Mouse (Mus musculus) CH12.LX (cell line): Measurements from ENCODE around the gene Prr13.
A peak's percentile ranks its signal among the peaks of the same experiment; 100 is the strongest.

Experiments used
- CTCF ChIP-seq, 2 experiments: IDR thresholded peaks in 1 of 2; conservative IDR thresholded peaks in 1 of 2; 2 replicates each; pipeline ENCODE4 v1.5.1; 2011 to 2012; ENCODE audit warnings: low read depth in 2 of 2, low read length in 2 of 2, improper control_type of control experiment in 1 of 2, inconsistent platforms in 1 of 2, mild to moderate bottlenecking in 1 of 2, moderate library complexity in 1 of 2
- USF2 ChIP-seq: conservative IDR thresholded peaks from 2 replicates; pipeline ENCODE4 v1.6.1; 2011; ENCODE audit warnings: low read depth, low read length, improper control_type of control experiment

GRCm38 (mm10) chr15:102470183-102470604 is 11.4 kb downstream of the Prr13 start, which contains the start of gene Pcbp2:
- TF ChIP-seq CTCF (conservative IDR thresholded peaks at IDR 0.05 in 1 of 2, IDR thresholded peaks at IDR 0.05 in 1 of 2; ENCODE audit: low read depth in 2 of 2, low read length in 2 of 2) (peak; percentile 64 to 84), USF2 (no peak)
